Mouse (Mus musculus) ES-Bruce4 (cell line): ENCODE data around the gene Olfr1337. TPM values are rescaled to one million over a fixed set of nuclear protein-coding genes. Genes with fewer than 3 reads are reported as not detected.
A peak's percentile ranks its signal among the peaks of the same experiment; 100 is the strongest.

Source experiments
- H3K27ac ChIP-seq: 2 replicates; pipeline ENCODE4 v1.5.1; 2012; ENCODE audit warnings: low read length, inconsistent platforms; ENCODE audit not compliant: insufficient read depth
- H3K27me3 ChIP-seq: 2 replicates; pipeline ENCODE4 v1.6.1; 2012; ENCODE audit warnings: mild to moderate bottlenecking, low read length, inconsistent platforms; ENCODE audit not compliant: control insufficient read depth, poor library complexity, insufficient read depth, severe bottlenecking
- H3K36me3 ChIP-seq: 2 replicates; pipeline ENCODE4 v1.6.1; 2012; ENCODE audit warnings: inconsistent platforms, mild to moderate bottlenecking, low read length, moderate library complexity; ENCODE audit not compliant: control insufficient read depth, poor library complexity, insufficient read depth, severe bottlenecking
- H3K4me1 ChIP-seq: one replicate; pipeline ENCODE4 v1.8.1; 2011; ENCODE audit warnings: low read length; ENCODE audit not compliant: control insufficient read depth, insufficient read depth
- H3K4me3 ChIP-seq: 2 replicates; pipeline ENCODE4 v1.5.1; 2011; ENCODE audit warnings: low read depth, mild to moderate bottlenecking, low read length
- H3K9ac ChIP-seq: 2 replicates; pipeline ENCODE4 v1.6.1; 2012; ENCODE audit warnings: low read depth, mild to moderate bottlenecking, inconsistent platforms; ENCODE audit not compliant: poor library complexity, severe bottlenecking
- H3K9me3 ChIP-seq: replicated peaks from 2 replicates; pipeline ENCODE4 v1.6.1; 2012; ENCODE audit warnings: mild to moderate bottlenecking, low read length, inconsistent platforms; ENCODE audit not compliant: control insufficient read depth, poor library complexity, insufficient read depth, severe bottlenecking
- CTCF ChIP-seq: IDR thresholded peaks from one replicate; pipeline ENCODE4 v1.8.1; 2011; ENCODE audit warnings: low read depth, low read length
- EP300 ChIP-seq: IDR thresholded peaks from 2 replicates; pipeline ENCODE4 v1.6.1; 2011; ENCODE audit warnings: low read depth, low read length; ENCODE audit not compliant: insufficient read depth
- POLR2A ChIP-seq: IDR thresholded peaks from one replicate; pipeline ENCODE4 v1.8.1; 2011; ENCODE audit warnings: low read length; ENCODE audit not compliant: insufficient read depth
- polyA plus RNA-seq: library from polyadenylated mRNA; stranded (reverse); fragments of >200 nt; gene quantifications from 2 replicates; pipeline ENCODE4 v1.2.4, GENCODE M21; 2011; ENCODE audit warnings: low read depth; ENCODE audit not compliant: missing spikeins, insufficient read depth, insufficient read length

The Olfr1337 gene
- polyA plus RNA-seq, 1 experiment, result not detected

DNA sequence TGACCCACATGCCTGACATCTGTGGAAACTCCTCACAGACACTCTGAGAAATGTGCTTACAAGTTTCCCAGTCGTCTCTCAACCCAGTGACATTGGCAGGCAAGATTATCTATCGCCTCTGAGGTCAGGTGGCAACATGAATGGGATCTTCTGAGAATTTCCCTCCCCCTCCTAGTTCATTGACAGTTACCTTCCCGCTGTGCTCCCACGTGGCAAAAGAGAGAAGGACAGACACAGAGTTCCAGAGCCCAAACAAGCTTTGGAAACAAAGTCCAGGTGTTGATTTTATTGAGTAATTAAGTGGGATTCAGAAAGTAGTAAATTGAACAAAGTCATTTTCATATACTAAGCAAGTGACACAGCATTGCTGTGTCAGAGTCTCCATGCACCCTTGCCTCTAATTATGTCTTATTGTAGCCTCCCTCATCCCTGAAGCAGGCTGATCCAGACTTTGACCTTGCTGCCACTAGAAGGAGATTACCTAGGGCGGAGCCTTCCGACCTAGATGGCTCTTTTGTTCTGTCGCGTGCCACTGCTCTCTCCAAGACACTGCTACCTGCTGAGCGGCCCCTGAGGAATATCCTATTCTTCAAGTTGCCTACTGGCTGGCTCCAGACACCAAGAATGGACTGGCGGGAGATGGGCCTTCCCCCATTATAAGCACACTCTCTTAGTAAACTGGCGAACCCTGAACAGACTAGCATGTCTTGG lies 41.2 kb downstream of the Olfr1337 start:
- H3K27ac ChIP-seq, result peak overlapping the region; percentile 39
- H3K4me3 ChIP-seq, result peak overlapping the region; percentile 51

DNA sequence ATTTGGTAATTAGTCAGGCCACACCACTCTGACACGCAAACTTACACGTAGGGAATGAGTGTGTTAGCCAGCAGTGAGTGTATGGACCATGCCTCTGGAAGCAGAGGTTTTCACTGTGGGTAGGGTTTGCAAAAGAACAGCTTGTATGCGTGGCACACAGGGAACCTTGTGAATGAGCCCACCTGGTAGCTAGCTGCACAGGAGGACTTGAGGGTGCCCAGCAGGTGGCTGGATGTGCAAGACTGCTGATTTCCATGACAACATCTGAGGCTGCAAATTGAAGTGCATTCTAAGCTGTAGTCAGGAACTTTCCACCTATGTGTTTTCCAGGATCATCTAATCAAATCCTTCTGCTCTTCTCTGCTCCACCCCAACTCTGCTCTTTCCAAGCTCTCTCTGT lies 42.8 kb downstream of the Olfr1337 start:
- no peak for TF ChIP-seq POLR2A
- TF ChIP-seq EP300, result peak; percentile 68; the same call in 1 of the 2 replicates
- Histone ChIP-seq H3K27me3 (peaks cover 1% of the 10 kb centered on the region; the same call in 1 of the 2 replicates), H3K9ac (no peak overlapping the region), H3K36me3 (no peaks in the 10 kb centered on the region), H3K9me3 (no peaks in the 10 kb centered on the region; the same call in 1 of the 2 replicates), H3K4me3 (no peak overlapping the region), H3K4me1 (peaks cover 2% of the 10 kb centered on the region), H3K27ac (no peak overlapping the region)

More for the DNA sequence above, 41.2 kb downstream of the Olfr1337 start:
- Histone ChIP-seq H3K27me3 (peaks cover 1% of the 10 kb centered on the region; the same call in 1 of the 2 replicates), H3K36me3 (no peaks in the 10 kb centered on the region), H3K9ac (peak overlapping the region; percentile 65), H3K9me3 (peaks cover 6% of the 10 kb centered on the region; the same call in 1 of the 2 replicates), H3K4me1 (peaks cover 2% of the 10 kb centered on the region)
- TF ChIP-seq EP300 (peak; percentile 99), POLR2A (no peak)

DNA sequence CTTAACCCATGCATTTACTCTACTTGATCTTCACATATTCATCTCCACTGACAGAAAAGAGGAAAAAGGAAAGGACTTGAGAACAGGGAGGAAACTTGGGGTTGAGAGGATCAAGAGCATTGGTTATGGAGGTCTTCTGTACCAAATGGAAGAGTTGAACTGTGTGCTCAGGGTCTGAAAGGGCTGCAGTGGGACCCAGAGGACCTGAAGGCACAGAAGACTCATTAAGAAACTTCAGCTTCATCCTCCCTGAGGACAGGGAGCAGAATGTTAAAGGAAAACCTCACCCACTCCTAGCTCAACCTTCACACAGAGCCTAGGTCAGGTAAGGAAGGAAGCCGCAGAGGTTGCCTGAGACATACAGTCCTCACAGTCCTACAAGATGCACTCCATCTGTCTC lies 50.5 kb downstream of the Olfr1337 start, which contains the start of gene Olfr1339:
TSS of gene Olfr1339 (plus strand) at position 301 of the 400 bp plus-strand sequence.
- H3K36me3 ChIP-seq, result no peaks in the 10 kb centered on the region
- no peak within 1 kb of the TSS for H3K4me3 ChIP-seq
- TF ChIP-seq EP300 (no peak), POLR2A (no peak), CTCF (no peak)

More for the DNA sequence above, 50.5 kb downstream of the Olfr1337 start, which contains the start of gene Olfr1339:
- H3K4me1 ChIP-seq, result no peaks in the 10 kb centered on the region
- H3K27ac ChIP-seq, result no peak within 1 kb of the TSS
- no peaks in the 10 kb centered on the region for H3K9me3 ChIP-seq
- no peaks in the 10 kb centered on the region for H3K27me3 ChIP-seq
- H3K9ac ChIP-seq, result no peak within 1 kb of the TSS

Other genes starting within 250 kb of the Olfr1337 start
- gene Tmem125, start 238.5 kb downstream of the Olfr1337 start, polyA plus RNA-seq, result 9.7 and 11.9 TPM in 2 replicates
- gene Cfap57, start 161.8 kb downstream of the Olfr1337 start, polyA plus RNA-seq, result not detected in 2 replicates
- gene Ebna1bp2, start 161.8 kb downstream of the Olfr1337 start, polyA plus RNA-seq, result 126 and 137 TPM in 2 replicates
- not detected in 2 replicates for gene Olfr62, start 123.6 kb downstream of the Olfr1337 start, polyA plus RNA-seq
- 0.27 and 0.40 TPM in 2 replicates for gene Olfr1342, start 89.8 kb downstream of the Olfr1337 start, polyA plus RNA-seq
- gene Olfr1341, start 79.1 kb downstream of the Olfr1337 start, polyA plus RNA-seq, result not detected in 2 replicates
- gene Olfr1340, start 62.4 kb downstream of the Olfr1337 start, polyA plus RNA-seq, result not detected in 2 replicates
- gene Olfr1339, start 50.4 kb downstream of the Olfr1337 start, polyA plus RNA-seq, result not detected in 2 replicates
- not detected in 2 replicates for gene Olfr1338, start 23.8 kb downstream of the Olfr1337 start, polyA plus RNA-seq
- gene Olfr1335, start 27.4 kb upstream of the Olfr1337 start, polyA plus RNA-seq, result not detected in 2 replicates
- gene Olfr1333, start 53.7 kb upstream of the Olfr1337 start, polyA plus RNA-seq, result not detected in 2 replicates
- gene Olfr1331, start 82.1 kb upstream of the Olfr1337 start, polyA plus RNA-seq, result not detected in 2 replicates
- gene Olfr1330, start 106.0 kb upstream of the Olfr1337 start, polyA plus RNA-seq, result 0.24 TPM in 1 of 2 replicates, not detected in the other
- gene Olfr1329, start 134.9 kb upstream of the Olfr1337 start, polyA plus RNA-seq, result not detected in 2 replicates
- not detected in 2 replicates for gene Olfr1328, start 156.0 kb upstream of the Olfr1337 start, polyA plus RNA-seq
- gene Lao1, start 179.0 kb upstream of the Olfr1337 start, polyA plus RNA-seq, result not detected in 2 replicates